Mouse (Mus musculus): ENCODE data around the gene Fbxo47. TPM values are rescaled to one million over a fixed set of nuclear protein-coding genes. Genes with fewer than 3 reads are reported as not detected.

The Fbxo47 gene
- polyA plus RNA-seq (2016; fragmentation: Nextera tagmentation; extraction: Ambion mirVana), result 0.42 and 0.67 TPM in 2 replicates

DNA sequence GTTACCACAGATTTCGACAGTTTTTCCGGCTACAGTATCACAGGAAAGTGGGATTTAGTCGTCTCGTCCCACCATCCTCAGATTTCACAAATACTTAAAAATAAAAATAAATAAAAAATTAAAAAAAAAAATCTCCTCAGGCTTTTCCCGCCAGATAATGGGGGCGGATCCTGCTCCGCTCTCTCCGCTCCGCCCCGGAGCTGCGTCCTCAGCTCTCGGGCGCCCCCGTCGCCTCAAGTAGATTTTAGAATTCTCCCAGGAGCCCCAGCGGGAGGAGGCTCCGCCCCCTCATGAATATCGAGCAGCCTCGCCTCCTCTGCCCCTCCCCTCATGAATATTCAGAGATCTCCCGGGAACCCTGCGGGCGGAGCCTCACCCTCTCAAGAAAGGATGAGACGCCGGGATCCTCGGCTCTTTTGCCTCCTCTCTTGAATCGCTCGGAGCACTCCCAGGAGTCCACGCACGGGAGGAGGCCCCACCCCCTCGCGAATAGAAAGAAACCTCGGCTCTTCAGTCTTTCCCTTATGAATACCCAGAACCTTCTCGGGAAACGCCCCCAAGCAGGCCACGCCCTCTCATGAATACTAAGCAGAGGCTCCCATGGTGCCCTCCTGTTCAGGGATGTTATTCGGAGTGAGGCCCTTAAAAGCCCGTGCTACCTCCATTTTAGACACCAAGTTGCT lies at the start of gene Fbxo47:
Gene Fbxo47 (minus strand): TSS at position 237 of the 683 bp plus-strand sequence.
- Histone ChIP-seq H3K27me3 (replicated peaks; ENCODE audit: low read depth, poor library complexity, severe bottlenecking) (no peaks in the 10 kb centered on the region), H3K9me3 (no peaks in the 10 kb centered on the region), H3K4me1 (no peaks in the 10 kb centered on the region), H3K27ac (replicated peaks) (peak within 1 kb of the TSS; percentile 89), H3K4me3 (peak within 1 kb of the TSS; percentile 68), H3K36me3 (replicated peaks) (no peaks in the 10 kb centered on the region)
- peak; percentile 97 for DNase-seq (ENCODE audit: low spot score)
- WGBS, result under 1% methylated on average over 37 of the region's 37 CpGs

DNA sequence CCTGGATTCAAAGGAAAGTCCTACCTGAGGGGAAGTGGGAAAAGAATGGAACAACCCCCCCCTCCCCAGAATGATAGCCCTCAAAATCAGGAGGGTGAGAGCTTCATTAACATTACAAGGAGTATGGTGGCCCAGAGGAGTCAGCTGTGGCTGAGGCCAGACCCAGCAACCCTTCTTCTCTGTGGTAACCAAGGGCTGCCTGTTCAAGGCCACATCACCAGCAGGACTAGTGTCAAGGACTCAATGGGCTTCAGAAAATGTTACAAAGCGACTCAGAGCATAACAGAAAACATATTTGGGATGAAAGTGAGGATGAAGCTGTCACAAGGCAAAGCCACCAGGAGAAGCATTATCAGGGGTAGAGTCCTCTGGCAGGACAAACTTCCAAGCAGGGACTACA lies 49.6 kb upstream of the Fbxo47 start:
- WGBS, result 78% methylated on average over 1 of the region's 1 CpGs
- Histone ChIP-seq H3K27ac (replicated peaks) (no peak overlapping the region), H3K4me3 (no peak overlapping the region), H3K36me3 (replicated peaks) (no peaks in the 10 kb centered on the region), H3K27me3 (replicated peaks; ENCODE audit: low read depth, poor library complexity, severe bottlenecking) (no peaks in the 10 kb centered on the region; the same call in 1 of the 2 replicates), H3K9me3 (no peaks in the 10 kb centered on the region), H3K4me1 (no peaks in the 10 kb centered on the region)
- no peak for DNase-seq (ENCODE audit: low spot score)

DNA sequence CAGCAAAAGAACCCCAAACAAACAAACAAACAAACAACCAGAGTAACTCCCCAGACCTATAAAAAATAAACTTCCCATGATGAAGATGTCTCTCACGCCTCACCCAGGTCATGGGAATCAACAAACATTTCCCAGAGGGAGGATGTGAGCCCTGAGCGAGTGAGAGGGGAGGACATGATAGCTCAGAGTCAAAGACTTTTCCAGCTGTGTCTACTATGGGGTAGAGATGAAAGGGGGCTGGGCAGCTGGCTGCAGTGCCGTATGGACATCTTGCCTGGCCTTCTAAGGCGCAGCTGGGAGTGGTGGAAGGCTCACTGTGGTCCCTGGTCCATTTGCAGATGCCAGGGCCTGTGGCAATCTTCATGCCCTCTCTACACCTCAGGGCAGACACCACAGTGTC lies 45.0 kb upstream of the Fbxo47 start:
- Histone ChIP-seq H3K27ac (replicated peaks) (no peak overlapping the region), H3K27me3 (replicated peaks; ENCODE audit: low read depth, poor library complexity, severe bottlenecking) (no peaks in the 10 kb centered on the region), H3K36me3 (replicated peaks) (no peaks in the 10 kb centered on the region), H3K9me3 (no peaks in the 10 kb centered on the region), H3K4me1 (no peaks in the 10 kb centered on the region), H3K4me3 (no peak overlapping the region)
- 75% methylated on average over 4 of the region's 4 CpGs for WGBS
- DNase-seq (ENCODE audit: low spot score), result no peak

DNA sequence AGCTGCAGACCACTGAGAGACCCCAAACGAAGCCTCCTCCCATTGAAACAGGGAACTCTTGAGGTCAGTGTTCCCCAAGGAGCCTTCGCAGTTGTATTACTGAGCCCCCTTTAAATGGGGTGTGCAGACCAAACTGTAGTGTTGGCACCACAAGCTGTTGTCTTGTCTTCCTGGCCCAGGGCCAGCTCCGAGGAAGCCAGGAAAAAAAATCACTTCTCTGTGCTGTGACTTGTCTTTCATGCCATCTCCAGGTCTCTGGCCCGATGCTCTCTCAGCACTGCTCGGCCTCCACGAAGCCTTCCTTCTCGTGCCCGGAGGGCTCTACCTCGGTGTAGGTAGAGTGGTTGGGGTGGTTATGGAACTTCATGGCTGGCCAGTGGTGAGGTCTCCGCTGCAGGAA lies 40.3 kb upstream of the Fbxo47 start:
- Histone ChIP-seq H3K27me3 (replicated peaks; ENCODE audit: low read depth, poor library complexity, severe bottlenecking) (no peaks in the 10 kb centered on the region), H3K4me1 (no peaks in the 10 kb centered on the region), H3K27ac (replicated peaks) (no peak overlapping the region), H3K9me3 (no peaks in the 10 kb centered on the region), H3K36me3 (replicated peaks) (no peaks in the 10 kb centered on the region), H3K4me3 (no peak overlapping the region)
- WGBS, result 93% methylated on average over 10 of the region's 10 CpGs
- DNase-seq (ENCODE audit: low spot score), result no peak

DNA sequence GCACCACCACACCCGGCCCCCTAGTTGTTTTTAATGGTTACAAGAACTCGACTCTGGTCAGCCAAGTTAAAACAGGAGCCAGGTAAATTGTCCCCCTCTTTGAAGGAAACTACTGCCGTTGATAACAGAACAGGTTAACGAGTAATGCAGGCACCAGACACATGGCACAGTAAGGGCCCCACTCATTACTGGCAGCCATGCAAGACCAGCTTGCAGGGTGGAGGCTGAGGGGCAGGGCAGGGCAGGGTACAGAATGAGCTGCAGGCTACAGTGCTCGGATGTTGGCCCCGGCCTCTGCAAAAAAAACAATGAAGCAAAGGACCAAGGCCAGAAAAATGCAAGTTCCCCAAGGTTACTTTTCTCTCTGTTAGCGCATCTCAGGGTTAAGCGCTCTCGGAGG lies 39.7 kb upstream of the Fbxo47 start:
- DNase-seq (ENCODE audit: low spot score), result no peak
- H3K36me3 ChIP-seq (replicated peaks), result no peaks in the 10 kb centered on the region
- no peaks in the 10 kb centered on the region for H3K9me3 ChIP-seq
- no peaks in the 10 kb centered on the region for H3K4me1 ChIP-seq
- WGBS, result 84% methylated on average over 9 of the region's 9 CpGs
- H3K27ac ChIP-seq (replicated peaks), result no peak overlapping the region
- no peaks in the 10 kb centered on the region for H3K27me3 ChIP-seq (replicated peaks; ENCODE audit: low read depth, poor library complexity, severe bottlenecking)
- no peak overlapping the region for H3K4me3 ChIP-seq

DNA sequence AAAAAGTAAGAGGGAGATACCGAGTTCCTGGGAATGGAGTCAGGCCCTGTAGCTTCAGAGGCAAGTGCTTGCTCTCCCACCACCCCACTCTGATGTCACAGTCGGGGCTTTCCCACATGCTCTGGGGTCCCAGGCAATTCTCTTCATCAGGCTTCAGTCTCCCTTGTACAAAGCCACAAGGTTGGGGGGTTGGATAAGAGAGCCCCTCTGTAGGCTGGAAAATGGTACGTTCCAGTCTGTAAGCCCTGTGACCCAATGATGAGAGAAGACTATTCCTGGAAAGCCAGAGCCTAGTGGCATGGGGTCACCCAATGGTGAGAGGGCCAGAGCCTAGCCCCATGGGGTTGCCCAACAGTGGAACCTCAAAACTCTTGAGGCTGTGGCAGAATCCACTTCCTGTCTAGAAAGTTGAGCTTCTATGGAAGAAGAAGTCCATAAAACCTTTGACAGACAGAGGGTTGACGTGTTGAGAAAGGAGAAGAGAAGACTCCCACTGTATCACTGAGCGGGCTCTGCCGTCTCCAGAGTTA lies 32.1 kb upstream of the Fbxo47 start:
- peaks cover 5% of the 10 kb centered on the region for H3K4me1 ChIP-seq
- H3K27ac ChIP-seq (replicated peaks), result no peak overlapping the region
- 92% methylated on average over 6 of the region's 6 CpGs for WGBS

DNA sequence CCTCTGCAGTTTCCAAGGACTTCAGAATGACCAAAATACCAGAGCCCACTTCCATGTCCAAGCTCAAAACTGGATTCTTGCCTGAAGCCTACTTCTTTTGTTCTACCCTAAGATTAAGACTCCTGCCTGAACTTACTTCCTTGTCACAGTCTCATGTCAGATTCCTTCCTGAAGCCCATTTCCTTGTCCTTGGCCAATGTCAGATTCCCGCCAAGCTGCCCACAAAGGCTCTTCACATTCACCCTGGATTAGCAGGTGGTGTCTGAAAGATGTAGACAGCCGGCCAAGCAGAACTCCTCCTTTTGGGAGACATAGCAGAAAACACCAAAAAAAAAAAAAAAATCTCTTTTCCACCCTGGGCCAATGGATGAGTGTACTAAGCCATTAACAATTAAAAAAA lies 31.5 kb upstream of the Fbxo47 start:
- no peak for DNase-seq (ENCODE audit: low spot score)
- no peak overlapping the region for H3K27ac ChIP-seq (replicated peaks)
- no peak overlapping the region for H3K4me3 ChIP-seq
- H3K4me1 ChIP-seq, result peaks cover 8% of the 10 kb centered on the region
- H3K27me3 ChIP-seq (replicated peaks; ENCODE audit: low read depth, poor library complexity, severe bottlenecking), result no peaks in the 10 kb centered on the region
- no peaks in the 10 kb centered on the region for H3K9me3 ChIP-seq
- H3K36me3 ChIP-seq (replicated peaks), result no peaks in the 10 kb centered on the region
- WGBS, result 88% methylated on average over 2 of the region's 2 CpGs

More for the DNA sequence above, 32.1 kb upstream of the Fbxo47 start:
- Histone ChIP-seq H3K27me3 (replicated peaks; ENCODE audit: low read depth, poor library complexity, severe bottlenecking) (no peaks in the 10 kb centered on the region), H3K36me3 (replicated peaks) (no peaks in the 10 kb centered on the region), H3K9me3 (no peaks in the 10 kb centered on the region), H3K4me3 (no peak overlapping the region)
- DNase-seq (ENCODE audit: low spot score), result no peak

DNA sequence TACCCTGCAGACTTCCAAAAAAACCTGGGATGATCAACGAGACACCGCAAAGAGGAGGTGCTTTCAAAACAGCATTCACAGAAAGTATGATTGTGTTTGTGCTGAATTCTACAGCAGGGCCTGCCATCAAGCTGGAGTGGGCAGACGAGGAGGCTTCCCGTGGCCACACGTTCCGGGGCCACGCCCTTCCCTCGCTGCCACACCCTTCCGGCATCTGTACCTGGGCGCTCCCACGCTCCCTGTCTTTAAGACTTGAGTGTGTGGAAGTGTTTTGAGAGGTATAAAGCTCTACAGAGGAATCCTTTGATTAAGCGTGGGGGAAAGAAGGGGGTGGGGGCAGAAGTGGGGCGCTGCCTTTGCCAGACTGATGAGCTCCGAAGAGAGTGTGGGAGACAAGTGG lies 29.2 kb upstream of the Fbxo47 start:
- whole genome bisulfite sequencing, result 93% methylated on average over 14 of the region's 14 CpGs
- DNase-seq (ENCODE audit: low spot score), result no peak
- peaks cover 8% of the 10 kb centered on the region for H3K4me1 ChIP-seq
- H3K27ac ChIP-seq (replicated peaks), result no peak overlapping the region
- no peaks in the 10 kb centered on the region for H3K27me3 ChIP-seq (replicated peaks; ENCODE audit: low read depth, poor library complexity, severe bottlenecking)
- H3K4me3 ChIP-seq, result no peak overlapping the region
- H3K9me3 ChIP-seq, result no peaks in the 10 kb centered on the region
- H3K36me3 ChIP-seq (replicated peaks), result no peaks in the 10 kb centered on the region

DNA sequence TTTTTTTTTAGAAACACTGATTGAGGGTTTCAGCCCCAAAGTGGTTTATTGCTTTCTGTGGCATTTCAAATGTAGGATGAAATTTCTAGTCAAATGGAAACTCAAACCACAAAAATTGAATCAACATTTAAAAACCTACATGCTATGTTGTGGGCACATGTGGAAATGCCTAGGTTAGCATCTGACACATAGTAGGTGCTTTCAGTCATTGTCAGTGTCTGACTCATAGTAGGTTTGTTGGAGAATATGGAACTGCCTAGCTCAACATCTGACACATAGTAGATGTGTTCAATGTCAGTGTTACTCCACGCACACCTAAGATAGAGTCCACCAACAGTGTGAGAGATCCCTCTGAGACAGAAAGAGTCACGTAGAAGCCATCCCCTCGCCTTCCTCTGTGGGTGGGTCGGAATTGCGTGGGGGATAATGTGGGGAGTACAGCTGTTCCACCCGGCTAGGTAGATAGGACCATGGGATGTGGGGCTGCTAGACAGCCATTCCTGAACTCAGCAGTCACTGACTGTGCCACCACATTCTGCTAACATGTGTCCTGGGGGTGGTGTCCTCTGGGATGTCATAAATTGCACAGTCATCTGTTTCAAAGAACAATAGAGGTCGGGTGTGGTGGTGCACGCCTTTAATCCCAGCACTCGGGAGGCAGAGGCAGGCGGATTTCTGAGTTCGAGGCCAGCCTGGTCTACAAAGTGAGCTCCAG lies 24.8 kb upstream of the Fbxo47 start:
- Histone ChIP-seq H3K4me1 (peaks cover 8% of the 10 kb centered on the region), H3K27ac (replicated peaks) (no peak overlapping the region), H3K4me3 (no peak overlapping the region), H3K9me3 (no peaks in the 10 kb centered on the region), H3K36me3 (replicated peaks) (no peaks in the 10 kb centered on the region), H3K27me3 (replicated peaks; ENCODE audit: low read depth, poor library complexity, severe bottlenecking) (no peaks in the 10 kb centered on the region)
- DNase-seq (ENCODE audit: low spot score), result no peak
- 91% methylated on average over 11 of the region's 11 CpGs for WGBS

DNA sequence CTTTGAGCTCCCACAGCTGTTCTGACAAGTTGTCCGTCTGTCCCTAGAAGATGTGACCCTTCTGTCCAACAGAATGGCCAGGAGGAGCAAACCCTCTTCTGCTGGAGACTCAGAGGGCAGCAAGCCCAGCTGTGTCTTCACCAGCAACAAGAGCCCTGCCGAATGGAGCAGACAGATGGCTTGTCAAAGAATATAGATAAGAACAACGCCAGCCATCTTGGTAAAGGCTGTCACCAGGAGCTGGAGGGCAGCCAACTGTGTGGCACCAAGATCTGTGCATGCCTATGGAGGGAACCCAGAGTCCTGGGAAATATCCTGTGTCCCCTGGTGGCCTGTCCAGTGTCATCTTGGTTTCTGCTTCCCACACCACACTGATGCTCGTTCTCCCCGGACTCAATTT lies 24.0 kb upstream of the Fbxo47 start:
- peaks cover 8% of the 10 kb centered on the region for H3K4me1 ChIP-seq
- 89% methylated on average over 5 of the region's 5 CpGs for WGBS
- H3K4me3 ChIP-seq, result no peak overlapping the region
- H3K36me3 ChIP-seq (replicated peaks), result no peaks in the 10 kb centered on the region
- no peak overlapping the region for H3K27ac ChIP-seq (replicated peaks)
- no peaks in the 10 kb centered on the region for H3K9me3 ChIP-seq
- DNase-seq (ENCODE audit: low spot score), result no peak
- no peaks in the 10 kb centered on the region for H3K27me3 ChIP-seq (replicated peaks; ENCODE audit: low read depth, poor library complexity, severe bottlenecking)

DNA sequence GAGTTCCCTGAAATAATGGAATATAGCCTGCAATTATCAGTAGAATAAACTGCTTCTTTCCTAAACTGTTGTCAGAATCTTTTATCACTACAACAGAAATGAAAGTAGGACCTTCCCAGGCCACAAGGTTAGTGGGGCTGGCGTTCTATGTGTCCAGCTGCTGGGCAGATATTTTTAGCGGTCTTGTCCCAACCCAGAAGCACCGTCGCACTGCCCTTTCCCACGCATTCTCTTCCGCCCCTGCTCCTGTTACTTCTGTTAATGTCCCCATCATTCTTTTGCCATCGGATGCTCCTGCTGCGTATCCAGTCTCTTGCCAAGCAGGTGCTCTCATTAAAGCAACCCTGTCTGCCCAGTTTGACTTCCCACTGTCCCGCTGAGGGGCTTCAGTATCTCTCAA lies 23.0 kb upstream of the Fbxo47 start:
- H3K27ac ChIP-seq (replicated peaks), result no peak overlapping the region
- H3K9me3 ChIP-seq, result no peaks in the 10 kb centered on the region
- no peak overlapping the region for H3K4me3 ChIP-seq
- WGBS, result 91% methylated on average over 9 of the region's 9 CpGs
- no peak for DNase-seq (ENCODE audit: low spot score)
- no peaks in the 10 kb centered on the region for H3K36me3 ChIP-seq (replicated peaks)
- no peaks in the 10 kb centered on the region for H3K27me3 ChIP-seq (replicated peaks; ENCODE audit: low read depth, poor library complexity, severe bottlenecking)
- peaks cover 8% of the 10 kb centered on the region for H3K4me1 ChIP-seq

DNA sequence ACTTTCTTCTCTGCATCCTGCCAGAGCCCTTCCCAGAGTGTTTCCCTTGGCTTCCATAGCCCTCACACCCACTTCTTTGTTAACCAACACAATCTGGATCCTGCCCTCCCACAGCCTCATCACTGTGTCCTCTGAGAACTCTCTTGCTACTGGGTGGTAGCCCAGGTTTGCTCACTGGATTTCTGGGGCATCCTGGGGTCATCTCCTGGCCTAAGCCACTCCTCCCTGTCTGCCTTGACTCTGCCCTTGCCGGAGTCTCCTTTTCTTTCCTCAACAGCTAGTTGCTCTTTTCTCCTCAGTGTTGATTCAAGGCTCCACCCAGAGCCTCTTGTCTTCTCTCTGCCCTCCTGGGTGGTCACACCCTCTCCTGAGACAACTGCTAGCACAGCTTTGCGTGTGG lies 22.0 kb upstream of the Fbxo47 start:
- DNase-seq (ENCODE audit: low spot score), result no peak
- H3K4me1 ChIP-seq, result peaks cover 2% of the 10 kb centered on the region
- no peak overlapping the region for H3K4me3 ChIP-seq
- no peaks in the 10 kb centered on the region for H3K9me3 ChIP-seq
- H3K27ac ChIP-seq (replicated peaks), result no peak overlapping the region
- H3K36me3 ChIP-seq (replicated peaks), result no peaks in the 10 kb centered on the region
- WGBS, result 71% methylated on average over 2 of the region's 2 CpGs
- H3K27me3 ChIP-seq (replicated peaks; ENCODE audit: low read depth, poor library complexity, severe bottlenecking), result no peaks in the 10 kb centered on the region; the same call in 1 of the 2 replicates

DNA sequence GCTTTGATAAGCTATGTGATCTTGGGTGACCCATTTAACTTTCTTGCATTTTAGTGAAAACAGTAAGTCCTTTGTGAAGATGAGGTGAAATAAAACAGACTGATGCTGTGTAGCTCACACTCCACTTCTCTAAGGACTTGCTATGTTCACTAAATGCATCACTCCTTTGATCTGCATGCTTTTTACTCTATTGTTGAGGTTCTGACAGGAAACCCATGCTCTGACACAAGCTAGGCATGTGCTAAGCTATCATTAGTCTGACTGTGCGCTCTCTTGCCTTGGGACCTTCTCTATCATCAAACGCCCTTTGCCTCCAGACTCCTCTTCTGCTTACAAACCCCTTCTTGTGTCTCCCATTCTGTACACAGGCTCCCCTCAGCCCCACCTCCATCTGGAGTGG lies 21.6 kb upstream of the Fbxo47 start:
- H3K27ac ChIP-seq (replicated peaks), result no peak overlapping the region
- H3K4me1 ChIP-seq, result no peaks in the 10 kb centered on the region
- DNase-seq (ENCODE audit: low spot score), result no peak
- no peaks in the 10 kb centered on the region for H3K36me3 ChIP-seq (replicated peaks)
- H3K4me3 ChIP-seq, result no peak overlapping the region
- WGBS, result 85% methylated on average over 2 of the region's 2 CpGs
- no peaks in the 10 kb centered on the region for H3K9me3 ChIP-seq
- H3K27me3 ChIP-seq (replicated peaks; ENCODE audit: low read depth, poor library complexity, severe bottlenecking), result no peaks in the 10 kb centered on the region; the same call in 1 of the 2 replicates
